Mouse (Mus musculus) spleen, adult 2 months (tissue): ENCODE measurements around the gene Gm26661.

ENCODE experiments used
- CTCF ChIP-seq: fragments of 200-500 bp; IDR thresholded peaks from 2 replicates; pipeline ENCODE4 v1.5.1; 2011; ENCODE audit warnings: mild to moderate bottlenecking, inconsistent platforms; ENCODE audit not compliant: insufficient read depth, insufficient read length, insufficient replicate concordance; ENCODE audit errors: extremely low read depth
- POLR2A ChIP-seq: fragments of 200-500 bp; IDR thresholded peaks from 2 replicates; pipeline ENCODE4 v1.6.1; 2011; ENCODE audit warnings: low read depth, low read length, inconsistent platforms

GRCm38 (mm10) chr14:7765569-7766314 lies 25.6 kb upstream of the Gm26661 start:
- TF ChIP-seq POLR2A (no peak), CTCF (peak; percentile 95)
